Mouse (Mus musculus) spleen, adult 2 months (tissue): ENCODE measurements at regions not wholly inside any gene's neighbourhood (a gene's known extent, or its start where the extent isn't known, plus 50 kb on each side); places are given as distances from the start of the nearest gene placed in this dataset.
A peak's percentile ranks its signal among the peaks of the same experiment; 100 is the strongest.

Experiments used
- DNase-seq, 2 experiments: peaks; one replicate each; pipeline versions ENCODE4 v3.0.0 to v3.0.0-alpha.2; 2012 to 2021; ENCODE audit warnings: low spot score in 2 of 2, low read depth in 1 of 2
- H3K27ac ChIP-seq: fragments of 200-500 bp; 2 replicates; pipeline ENCODE4 v1.5.1; 2012; ENCODE audit warnings: low read length, inconsistent platforms; ENCODE audit not compliant: insufficient read depth
- H3K27me3 ChIP-seq: fragments of 200-500 bp; 2 replicates; pipeline ENCODE4 v1.6.1; 2012; ENCODE audit warnings: mild to moderate bottlenecking, moderate library complexity, low read length, inconsistent platforms; ENCODE audit not compliant: control insufficient read depth, insufficient read depth
- H3K36me3 ChIP-seq: fragments of 200-500 bp; 2 replicates; pipeline ENCODE4 v1.6.1; 2012; ENCODE audit warnings: mild to moderate bottlenecking, low read length, inconsistent platforms; ENCODE audit not compliant: control insufficient read depth, insufficient read depth
- H3K4me1 ChIP-seq: fragments of 200-500 bp; 2 replicates; pipeline ENCODE4 v1.6.1; 2011; ENCODE audit warnings: inconsistent platforms; ENCODE audit not compliant: control insufficient read depth, insufficient read depth, insufficient read length
- H3K4me3 ChIP-seq: fragments of 200-500 bp; 2 replicates; pipeline ENCODE4 v1.5.1; 2011; ENCODE audit warnings: mild to moderate bottlenecking, inconsistent platforms; ENCODE audit not compliant: insufficient read depth, insufficient read length; ENCODE audit errors: extremely low read depth
- CTCF ChIP-seq: fragments of 200-500 bp; IDR thresholded peaks from 2 replicates; pipeline ENCODE4 v1.5.1; 2011; ENCODE audit warnings: mild to moderate bottlenecking, inconsistent platforms; ENCODE audit not compliant: insufficient read depth, insufficient read length, insufficient replicate concordance; ENCODE audit errors: extremely low read depth
- POLR2A ChIP-seq: fragments of 200-500 bp; IDR thresholded peaks from 2 replicates; pipeline ENCODE4 v1.6.1; 2011; ENCODE audit warnings: low read depth, low read length, inconsistent platforms
- WGBS: fragments of 180-500 bp; shearing (Covaris S2); methylation state at CpG from one replicate; pipeline ENCODE4 v1.1.7; 2018; 5-methylcytosine and 5-hydroxymethylcytosine counted together

DNA sequence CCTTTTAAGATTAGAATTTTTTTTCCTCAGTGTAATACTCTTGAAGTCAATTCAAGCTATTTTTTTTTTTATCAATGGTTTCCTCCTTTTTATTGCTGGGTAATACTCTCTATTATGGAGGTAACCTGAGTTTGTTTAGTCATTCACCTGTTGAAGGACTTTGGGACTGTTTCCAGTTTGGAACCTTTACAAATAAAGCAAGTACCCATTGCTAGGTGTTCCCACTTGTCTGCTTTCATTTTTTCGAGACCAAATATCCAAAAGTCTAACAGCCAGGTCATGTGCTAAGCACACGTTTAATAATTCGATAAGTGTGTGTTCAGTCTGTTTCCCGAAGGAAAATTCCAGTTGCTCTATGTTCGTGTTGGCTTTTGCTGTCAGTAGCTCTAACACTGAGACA lies 67.6 kb downstream of the Lsm3 start:
- no peak for TF ChIP-seq CTCF
- no peak for TF ChIP-seq POLR2A
- 92% methylated on average over 5 of the region's 5 CpGs for WGBS
- no peaks in the 10 kb centered on the region; the same call in 1 of the 2 replicates for H3K4me1 ChIP-seq
- H3K27me3 ChIP-seq = no peaks in the 10 kb centered on the region
- DNase-seq = no peak
- no peak overlapping the region for H3K27ac ChIP-seq
- no peaks in the 10 kb centered on the region for H3K36me3 ChIP-seq
- H3K4me3 ChIP-seq = no peak overlapping the region

DNA sequence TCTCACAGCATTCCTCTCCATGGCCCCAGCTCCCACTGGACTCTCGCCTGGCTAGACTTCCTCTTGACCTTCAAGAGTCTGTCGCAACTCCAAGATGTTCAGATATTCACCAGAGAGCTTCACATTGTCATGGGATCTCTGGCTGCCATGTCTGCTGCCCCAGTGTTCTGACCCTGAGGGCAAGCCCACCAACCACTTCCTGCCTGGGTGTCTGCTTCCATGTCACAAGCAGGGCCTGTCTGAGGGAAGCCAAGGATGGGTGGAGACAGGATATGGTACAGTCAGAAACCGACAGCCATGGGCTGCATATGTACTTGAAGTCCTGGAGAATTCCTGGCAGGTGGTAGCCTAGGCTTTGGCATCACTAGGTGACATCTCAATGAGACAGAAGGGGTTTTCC lies 69.8 kb downstream of the Lsm3 start:
- DNase-seq = no peak

DNA sequence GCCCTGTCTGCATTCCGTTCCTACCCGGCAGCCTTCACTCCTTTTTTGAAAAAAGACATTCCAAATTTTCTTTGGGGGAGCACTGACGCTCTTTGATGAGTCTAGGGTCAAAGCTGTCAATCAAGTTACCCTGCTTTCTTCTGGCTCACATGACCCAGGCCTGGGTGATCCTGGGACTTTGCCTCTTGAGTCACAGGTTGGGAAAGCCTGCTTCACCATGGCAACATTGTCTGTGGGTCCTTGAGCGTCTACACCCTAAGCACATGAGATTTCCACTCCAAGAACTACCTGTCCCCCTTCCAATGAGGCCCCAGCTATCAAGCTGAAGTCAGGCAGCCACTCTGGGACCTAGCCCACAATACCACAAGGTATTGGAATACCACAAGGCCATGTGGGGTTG lies 73.5 kb downstream of the Lsm3 start:
- Histone ChIP-seq H3K27me3 (no peaks in the 10 kb centered on the region), H3K4me3 (no peak overlapping the region), H3K4me1 (no peaks in the 10 kb centered on the region; the same call in 1 of the 2 replicates), H3K27ac (no peak overlapping the region), H3K36me3 (no peaks in the 10 kb centered on the region)
- TF ChIP-seq CTCF = no peak
- DNase-seq = no peak
- 88% methylated on average over 4 of the region's 4 CpGs for WGBS

More for the DNA sequence above, 69.8 kb downstream of the Lsm3 start:
- no peak overlapping the region for H3K27ac ChIP-seq
- no peaks in the 10 kb centered on the region for H3K27me3 ChIP-seq
- WGBS = 59% methylated on average over 3 of the region's 3 CpGs
- TF ChIP-seq CTCF (no peak), POLR2A (no peak)
- no peak overlapping the region for H3K4me3 ChIP-seq
- no peaks in the 10 kb centered on the region; the same call in 1 of the 2 replicates for H3K4me1 ChIP-seq
- H3K36me3 ChIP-seq = no peaks in the 10 kb centered on the region

DNA sequence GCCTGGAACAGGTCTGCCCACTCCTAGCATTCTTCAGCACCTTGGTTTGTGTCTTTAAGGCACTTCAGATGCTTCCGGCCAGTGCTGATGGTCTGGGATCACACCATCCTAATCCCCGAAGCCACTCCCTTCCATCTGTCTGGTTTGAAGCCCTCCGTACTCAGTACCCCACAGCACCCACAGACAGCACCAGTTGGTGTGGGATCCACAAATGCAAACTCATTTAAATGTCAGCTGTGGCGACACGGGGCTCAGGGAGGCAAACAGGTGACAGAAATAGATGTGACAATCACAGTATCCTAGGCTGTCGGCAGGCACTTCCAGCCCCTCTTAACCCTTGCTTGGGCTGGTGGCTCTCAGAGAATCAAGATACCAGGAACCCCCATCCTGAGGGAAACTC lies 74.7 kb downstream of the Lsm3 start:
- H3K27me3 ChIP-seq = no peaks in the 10 kb centered on the region
- DNase-seq = no peak
- no peaks in the 10 kb centered on the region; the same call in 1 of the 2 replicates for H3K4me1 ChIP-seq
- TF ChIP-seq POLR2A = no peak
- no peak for TF ChIP-seq CTCF
- no peaks in the 10 kb centered on the region for H3K36me3 ChIP-seq
- no peak overlapping the region for H3K4me3 ChIP-seq
- 41% methylated on average over 6 of the region's 6 CpGs for WGBS
- H3K27ac ChIP-seq = no peak overlapping the region

DNA sequence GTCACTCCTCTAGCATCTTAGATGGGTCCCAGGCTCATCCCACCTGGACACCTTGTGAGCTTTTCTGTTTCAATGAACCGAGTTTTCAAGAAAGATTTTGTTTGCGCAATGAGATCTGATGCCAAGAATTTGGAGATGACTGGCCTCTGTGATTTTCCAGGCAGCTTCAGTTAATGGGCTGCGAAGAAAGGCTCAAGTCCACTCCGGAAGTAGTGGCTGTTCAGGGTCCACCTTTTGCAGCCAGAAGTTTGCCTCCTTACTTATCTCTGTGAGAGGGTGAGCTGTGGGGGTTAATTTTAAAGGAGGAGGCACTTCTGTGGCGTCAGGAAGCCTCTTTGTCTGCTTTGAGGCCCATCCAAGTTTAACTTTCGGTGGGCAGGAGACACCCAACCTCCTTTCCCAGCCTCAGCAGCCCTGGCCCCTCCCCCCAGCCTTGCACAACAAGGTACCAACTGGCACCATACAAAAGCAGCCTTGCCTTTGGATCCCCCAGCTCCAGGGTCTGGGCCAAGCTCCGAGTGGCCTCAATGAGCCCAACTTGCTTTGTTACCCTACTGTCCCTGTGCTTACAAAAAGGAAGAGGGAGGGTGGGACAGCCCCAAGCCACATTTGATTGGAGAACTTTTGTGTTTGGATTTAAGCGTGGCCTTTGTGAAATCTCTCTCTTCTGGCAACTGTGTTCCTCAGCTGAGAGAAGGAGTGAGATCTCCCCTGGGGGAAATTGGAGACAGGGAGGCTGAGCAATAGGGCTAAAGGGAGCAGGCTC lies 75.3 kb downstream of the Lsm3 start:
- TF ChIP-seq POLR2A (no peak), CTCF (no peak)
- no peak overlapping the region for H3K27ac ChIP-seq
- WGBS = 65% methylated on average over 8 of the region's 8 CpGs
- H3K4me1 ChIP-seq = no peaks in the 10 kb centered on the region
- H3K27me3 ChIP-seq = no peaks in the 10 kb centered on the region
- no peaks in the 10 kb centered on the region for H3K36me3 ChIP-seq
- no peak overlapping the region for H3K4me3 ChIP-seq
- DNase-seq = no peak

DNA sequence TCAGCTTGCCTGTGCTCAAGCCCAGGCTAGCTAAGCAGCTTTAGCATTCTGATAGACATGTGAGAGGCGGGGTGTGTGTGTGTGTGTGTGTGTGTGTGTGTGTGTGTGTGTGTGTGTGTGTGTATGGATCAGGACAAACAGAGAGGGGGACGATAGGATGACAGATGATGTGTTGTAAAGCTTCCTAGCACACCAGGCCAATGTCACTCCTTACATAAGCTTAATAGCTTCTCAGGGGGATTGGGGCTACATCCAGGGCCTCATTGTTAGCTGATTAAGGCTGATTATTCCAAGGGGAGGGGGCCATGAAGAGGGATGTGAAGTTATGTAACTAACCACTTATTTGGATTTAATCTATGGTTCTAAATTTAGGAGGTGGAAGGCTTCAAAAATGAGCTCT lies 76.9 kb downstream of the Lsm3 start:
- no peaks in the 10 kb centered on the region for H3K36me3 ChIP-seq
- no peaks in the 10 kb centered on the region for H3K4me1 ChIP-seq
- no peak for TF ChIP-seq CTCF
- TF ChIP-seq POLR2A = no peak
- no peak for DNase-seq
- H3K27me3 ChIP-seq = no peaks in the 10 kb centered on the region
- H3K27ac ChIP-seq = no peak overlapping the region
- 68% methylated on average over 2 of the region's 2 CpGs for WGBS
- H3K4me3 ChIP-seq = no peak overlapping the region

DNA sequence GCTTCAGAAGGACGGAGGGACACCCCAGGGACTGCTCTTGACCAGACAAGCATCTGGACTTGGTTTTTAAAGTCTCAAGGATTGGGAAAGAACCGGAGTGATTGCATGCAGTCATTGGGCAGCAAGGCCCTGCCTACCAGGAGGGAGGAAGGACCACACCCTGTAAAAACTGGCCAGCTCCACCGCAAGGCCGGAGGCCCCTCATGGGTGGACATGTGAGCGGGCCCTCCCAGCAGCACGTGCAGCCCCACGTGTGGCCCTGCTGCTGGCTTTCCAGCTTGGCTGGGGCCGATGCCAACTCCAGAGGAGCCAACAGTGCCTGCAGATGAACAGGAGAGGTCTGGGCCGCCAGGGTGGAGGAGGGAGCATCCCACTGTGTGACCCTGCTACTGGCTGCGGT lies 83.2 kb downstream of the Lsm3 start:
- DNase-seq = peak in 1 of 2 experiments; percentile 12
- no peak overlapping the region for H3K27ac ChIP-seq
- no peak overlapping the region for H3K4me3 ChIP-seq
- no peaks in the 10 kb centered on the region for H3K27me3 ChIP-seq
- no peaks in the 10 kb centered on the region for H3K4me1 ChIP-seq
- H3K36me3 ChIP-seq = no peaks in the 10 kb centered on the region
- 82% methylated on average over 10 of the region's 10 CpGs for WGBS
- TF ChIP-seq POLR2A (no peak), CTCF (no peak)
